Mouse (Mus musculus) heart, adult 2 months (tissue): ENCODE measurements around the gene Arntl.

ENCODE experiments used
- CTCF ChIP-seq: fragments of 200-600 bp; IDR thresholded peaks from 2 replicates; pipeline ENCODE4 v1.8.1; 2022; ENCODE audit warnings: antibody characterized with exemption, mild to moderate bottlenecking, moderate library complexity
- EP300 ChIP-seq: fragments of 200-500 bp; IDR thresholded peaks from 2 replicates; pipeline ENCODE4 v1.6.1; 2011; ENCODE audit warnings: low read depth, low read length, control low read depth; ENCODE audit not compliant: insufficient read depth
- POLR2A ChIP-seq: fragments of 200-500 bp; IDR thresholded peaks from 2 replicates; pipeline ENCODE4 v1.6.1; 2011; ENCODE audit warnings: mild to moderate bottlenecking, low read depth, low read length, control low read depth; ENCODE audit not compliant: insufficient read depth

DNA sequence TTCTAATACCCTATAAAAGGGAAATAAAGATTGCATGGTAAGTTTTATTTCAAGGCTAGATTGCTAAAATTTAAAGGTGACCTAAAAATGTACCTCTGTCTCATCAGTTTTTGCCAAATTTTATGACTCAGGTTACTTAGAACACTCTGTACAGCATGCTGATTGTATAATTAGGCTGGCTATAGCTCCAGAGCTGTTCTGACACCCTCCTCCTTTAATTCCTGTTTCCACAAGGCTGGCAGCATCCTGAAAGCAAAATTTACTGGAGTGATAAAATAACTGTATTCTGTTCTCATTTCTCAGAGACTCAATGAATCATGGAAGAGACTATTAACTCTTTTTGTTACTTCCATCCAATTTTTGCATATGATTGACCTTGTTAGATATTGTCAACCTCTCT, 126.8 kb downstream of the Arntl start:
- TF ChIP-seq CTCF (no peak), POLR2A (no peak), EP300 (no peak)
